Comparison of ENCODE assay signal across 23 mouse cellular contexts in the genomic region with DNA sequence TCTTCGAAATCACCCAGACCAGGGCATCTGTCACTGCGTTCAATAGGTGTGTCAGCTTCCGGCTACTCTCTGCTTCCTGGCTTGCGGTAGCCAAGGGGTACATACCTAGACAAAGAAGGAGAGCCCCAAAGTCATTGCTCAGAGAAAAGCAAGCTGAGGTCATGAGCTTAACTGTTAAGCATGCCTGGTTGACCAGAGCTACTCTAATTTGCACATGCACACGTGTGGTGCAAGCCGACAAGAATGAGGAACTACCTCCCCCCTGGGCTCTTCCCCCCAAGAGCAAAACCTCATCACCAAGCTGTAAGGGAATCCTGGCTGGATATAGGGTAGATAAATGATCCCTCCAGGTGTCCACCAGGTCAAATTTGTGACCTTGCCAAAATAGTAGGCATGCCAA. TPM values are rescaled to one million over a fixed set of nuclear protein-coding genes. Genes with fewer than 3 reads are reported as not detected.
"Had no signal": no experiment of that assay in that cellular context is flagged by ENCODE, and none has a peak within 500 bp of the region (broad histone marks: within the 10 kb centered on the region; RNA-seq: fewer than 3 reads in every experiment).

No protein-coding gene starts in this region.

- H3K4me1 ChIP-seq: limb, embryonic 12.5 days; limb, embryonic 15.5 days; liver, embryonic 12.5 days; liver, embryonic 15.5 days; midbrain, embryonic 12.5 days; neural tube, embryonic 13.5 days; stomach, embryonic 15.5 days had no signal

- ATAC-seq: intestine, postnatal 0 days; liver, embryonic 12.5 days; midbrain, embryonic 16.5 days had no signal

- H3K27ac ChIP-seq: kidney, embryonic 15.5 days; limb, embryonic 12.5 days; limb, embryonic 15.5 days; liver, embryonic 12.5 days; liver, embryonic 15.5 days; midbrain, embryonic 12.5 days; neural tube, embryonic 13.5 days; stomach, embryonic 15.5 days had no signal

- H3K9me3 ChIP-seq: kidney, embryonic 15.5 days; limb, embryonic 12.5 days; limb, embryonic 15.5 days; liver, embryonic 12.5 days; liver, embryonic 15.5 days; midbrain, embryonic 12.5 days; neural tube, embryonic 13.5 days; stomach, embryonic 15.5 days had no signal

- H3K27me3 ChIP-seq: kidney, embryonic 15.5 days; limb, embryonic 12.5 days; limb, embryonic 15.5 days; liver, embryonic 12.5 days; liver, embryonic 15.5 days; midbrain, embryonic 12.5 days; neural tube, embryonic 13.5 days; stomach, embryonic 15.5 days had no signal

- H3K9ac ChIP-seq: kidney, embryonic 15.5 days; limb, embryonic 12.5 days; limb, embryonic 15.5 days; liver, embryonic 12.5 days; liver, embryonic 15.5 days; midbrain, embryonic 12.5 days; neural tube, embryonic 13.5 days; stomach, embryonic 15.5 days had no signal

- H3K4me2 ChIP-seq: kidney, embryonic 15.5 days; limb, embryonic 12.5 days; limb, embryonic 15.5 days; liver, embryonic 12.5 days; liver, embryonic 15.5 days; midbrain, embryonic 12.5 days; neural tube, embryonic 13.5 days; stomach, embryonic 15.5 days had no signal

- H3K36me3 ChIP-seq: kidney, embryonic 15.5 days; limb, embryonic 12.5 days; limb, embryonic 15.5 days; liver, embryonic 12.5 days; liver, embryonic 15.5 days; midbrain, embryonic 12.5 days; neural tube, embryonic 13.5 days; stomach, embryonic 15.5 days had no signal

- H3K4me3 ChIP-seq: kidney, embryonic 15.5 days; limb, embryonic 12.5 days; limb, embryonic 15.5 days; liver, embryonic 12.5 days; liver, embryonic 15.5 days; midbrain, embryonic 12.5 days; myocyte; neural tube, embryonic 13.5 days; stomach, embryonic 15.5 days had no signal

- DNase-seq: kidney, postnatal 14 days; left cerebral cortex, postnatal 4 days; lung, adult 2 months; lung, postnatal 14 days; lung, postnatal 4 days; retina, postnatal 1 day; right cerebral cortex, postnatal 25 days; thymus, postnatal 25 days had no signal

RNA-seq across cellular contexts. Expression of a gene that starts 53.8 kb away (rescaled TPM):
- total RNA-seq: megakaryocyte, adult 5-6 weeks; monocyte, adult 5-6 weeks; neutrophil, adult 5-6 weeks had no signal
- polyA plus RNA-seq: intestine, embryonic 14.5 days; intestine, postnatal 0 days had no signal
